Mouse (Mus musculus) thymus, adult 2 months (tissue): Measurements from ENCODE around the gene Arhgef1. TPM values are rescaled to one million over a fixed set of nuclear protein-coding genes. Genes with fewer than 3 reads are reported as not detected.

Experiments
- DNase-seq: peaks from one replicate; pipeline ENCODE4 v3.0.0; 2021
- H3K27ac ChIP-seq: fragments of 200-500 bp; 2 replicates; pipeline ENCODE4 v1.5.1; 2012; ENCODE audit warnings: low read length, control low read depth; ENCODE audit not compliant: control insufficient read depth, insufficient read depth
- H3K27me3 ChIP-seq: fragments of 200-500 bp; 2 replicates; pipeline ENCODE4 v1.6.1; 2012; ENCODE audit warnings: mild to moderate bottlenecking, low read length, moderate library complexity, mixed read lengths; ENCODE audit not compliant: control insufficient read depth, insufficient read depth
- H3K36me3 ChIP-seq: fragments of 200-500 bp; 2 replicates; pipeline ENCODE4 v1.6.1; 2012; ENCODE audit warnings: mild to moderate bottlenecking, low read length, moderate library complexity; ENCODE audit not compliant: control insufficient read depth, insufficient read depth
- H3K4me1 ChIP-seq: fragments of 200-500 bp; replicated peaks from 2 replicates; pipeline ENCODE4 v1.6.1; 2012; ENCODE audit warnings: low read length; ENCODE audit not compliant: control insufficient read depth, insufficient read depth
- H3K4me3 ChIP-seq: fragments of 200-500 bp; 2 replicates; pipeline ENCODE4 v1.5.1; 2012; ENCODE audit warnings: mild to moderate bottlenecking, low read length, control low read depth, moderate library complexity; ENCODE audit not compliant: control insufficient read depth, insufficient read depth
- CTCF ChIP-seq: fragments of 200-500 bp; IDR thresholded peaks from 2 replicates; pipeline ENCODE4 v1.5.1; 2012; ENCODE audit warnings: mild to moderate bottlenecking, control low read depth, low read length, moderate library complexity, borderline replicate concordance; ENCODE audit not compliant: control insufficient read depth, poor library complexity, insufficient read depth; ENCODE audit errors: extremely low read depth
- POLR2A ChIP-seq: fragments of 200-500 bp; IDR thresholded peaks from 2 replicates; pipeline ENCODE4 v1.6.1; 2012; ENCODE audit warnings: mild to moderate bottlenecking, low read length, control low read depth, moderate library complexity; ENCODE audit not compliant: control insufficient read depth, poor library complexity, insufficient read depth; ENCODE audit errors: extremely low read depth
- WGBS: fragments of 180-500 bp; shearing (Covaris S2); methylation state at CpG from one replicate; pipeline ENCODE4 v1.1.7; 2018; 5-methylcytosine and 5-hydroxymethylcytosine counted together
- polyA plus RNA-seq: library from polyadenylated mRNA; depleted of rRNA; stranded (reverse); fragments of >200 nt; gene quantifications from 2 replicates; pipeline ENCODE4 v1.2.3, GENCODE M21; 2012

The Arhgef1 gene
- polyA plus RNA-seq, 1 experiment: 1,726 TPM

- H3K4me1 ChIP-seq: no peaks in the 10 kb centered on the region
- no peak overlapping the region for H3K4me3 ChIP-seq
These were observed 38.6 kb upstream of the Arhgef1 start for GRCm38 (mm10) chr7:24864156-24864555.

GRCm38 (mm10) chr7:24869080-24869479 lies 33.6 kb upstream of the Arhgef1 start:
- no peaks in the 10 kb centered on the region for H3K36me3 ChIP-seq
- H3K4me3 ChIP-seq: no peak overlapping the region
- DNase-seq: no peak
- no peaks in the 10 kb centered on the region for H3K4me1 ChIP-seq
- H3K27ac ChIP-seq: no peak overlapping the region
- H3K27me3 ChIP-seq: no peaks in the 10 kb centered on the region
- 76% methylated on average over 17 of the region's 17 CpGs for WGBS
- no peak for TF ChIP-seq CTCF
- no peak for TF ChIP-seq POLR2A

More at GRCm38 (mm10) chr7:24864156-24864555, 38.6 kb upstream of the Arhgef1 start:
- WGBS: 55% methylated on average over 6 of the region's 6 CpGs
- Histone ChIP-seq H3K27ac (no peak overlapping the region), H3K27me3 (no peaks in the 10 kb centered on the region), H3K36me3 (no peaks in the 10 kb centered on the region)
- no peak for DNase-seq
- TF ChIP-seq CTCF: no peak
- TF ChIP-seq POLR2A: no peak

GRCm38 (mm10) chr7:24869532-24870165 lies 33.1 kb upstream of the Arhgef1 start, which contains the start of the genes Lypd4 and Dmrtc2:
Gene Lypd4 (minus strand): TSS chr7:24869941.
Gene Dmrtc2 (plus strand): TSS chr7:24870057.
- 71% methylated on average over 41 of the region's 41 CpGs for WGBS
- H3K36me3 ChIP-seq: no peaks in the 10 kb centered on the region
- TF ChIP-seq CTCF (no peak), POLR2A (no peak)

GRCm38 (mm10) chr7:24877588-24877987 lies 25.1 kb upstream of the Arhgef1 start:
- 70% methylated on average over 3 of the region's 3 CpGs for WGBS
- Histone ChIP-seq H3K27ac (no peak overlapping the region), H3K4me1 (no peaks in the 10 kb centered on the region), H3K27me3 (no peaks in the 10 kb centered on the region), H3K36me3 (no peaks in the 10 kb centered on the region), H3K4me3 (no peak overlapping the region)
- no peak for DNase-seq
- no peak for TF ChIP-seq CTCF
- no peak for TF ChIP-seq POLR2A

More at GRCm38 (mm10) chr7:24869532-24870165, 33.1 kb upstream of the Arhgef1 start, which contains the start of the genes Lypd4 and Dmrtc2:
- H3K4me3 ChIP-seq: no peak within 1 kb of the TSS
- no peak for DNase-seq
- H3K27ac ChIP-seq: no peak within 1 kb of the TSS
- H3K4me1 ChIP-seq: no peaks in the 10 kb centered on the region
- H3K27me3 ChIP-seq: no peaks in the 10 kb centered on the region

GRCm38 (mm10) chr7:24879620-24880019 lies 23.1 kb upstream of the Arhgef1 start:
- H3K4me1 ChIP-seq: no peaks in the 10 kb centered on the region
- H3K4me3 ChIP-seq: no peak overlapping the region
- 95% methylated on average over 2 of the region's 2 CpGs for WGBS
- no peak for DNase-seq
- no peaks in the 10 kb centered on the region for H3K36me3 ChIP-seq
- H3K27me3 ChIP-seq: no peaks in the 10 kb centered on the region
- TF ChIP-seq POLR2A (no peak), CTCF (no peak)
- no peak overlapping the region for H3K27ac ChIP-seq

- DNase-seq: no peak
- peaks cover 14% of the 10 kb centered on the region for H3K4me1 ChIP-seq
- H3K4me3 ChIP-seq: no peak overlapping the region
- no peaks in the 10 kb centered on the region for H3K27me3 ChIP-seq
- peaks cover 19% of the 10 kb centered on the region for H3K36me3 ChIP-seq
- 97% methylated on average over 9 of the region's 9 CpGs for WGBS
- TF ChIP-seq POLR2A (no peak), CTCF (no peak)
- H3K27ac ChIP-seq: no peak overlapping the region
These were observed 20.1 kb upstream of the Arhgef1 start for GRCm38 (mm10) chr7:24882416-24883199.
